In genomic region chr12:13049659-13050058, GRCm38 (mm10) we compare ENCODE assay signal across 12 mouse cellular contexts.
DNase-seq lines count a peak whose midpoint lies in the region; ATAC-seq lines count a peak whose summit lies in the region.
"Had no signal": no experiment of that assay in that cellular context is flagged by ENCODE, and none has a peak within 500 bp of the region (broad histone marks: within the 10 kb centered on the region; RNA-seq: fewer than 3 reads in every experiment).

No protein-coding gene starts in this region.

- H3K4me3 ChIP-seq in heart, embryonic 12.5 days: no peak overlapping the region
- H3K4me3 ChIP-seq in embryonic facial prominence, embryonic 10.5 days: no peak overlapping the region
- H3K4me3 ChIP-seq in kidney, embryonic 14.5 days (ENCODE audit: low read length): no peak overlapping the region
- no peak overlapping the region for H3K4me3 ChIP-seq in limb, embryonic 15.5 days
- H3K4me3 ChIP-seq: liver, embryonic 15.5 days; midbrain, embryonic 13.5 days had no signal

- no peak overlapping the region for H3K27ac ChIP-seq in heart, embryonic 12.5 days (ENCODE audit: poor library complexity, severe bottlenecking)
- peak overlapping the region; percentile 51; the same call in 1 of the 2 replicates for H3K27ac ChIP-seq in embryonic facial prominence, embryonic 10.5 days (replicated peaks)
- H3K27ac ChIP-seq in kidney, embryonic 14.5 days (ENCODE audit: low read depth, low read length): peak overlapping the region; percentile 95; the same call in 1 of the 2 replicates
- H3K27ac ChIP-seq in limb, embryonic 15.5 days: no peak overlapping the region
- H3K27ac ChIP-seq: liver, embryonic 15.5 days; midbrain, embryonic 13.5 days had no signal

- no peak for DNase-seq in heart, adult 9 months (ENCODE audit: low spot score in 2 of 2)
- peak; percentile 30 for DNase-seq in embryonic facial prominence, embryonic 10.5 days (ENCODE audit: low spot score)
- DNase-seq in gastrocnemius, postnatal 10 days: no peak
- DNase-seq in gastrocnemius, adult 18-20 months (ENCODE audit: low spot score): no peak
- DNase-seq in left cerebral cortex, adult 18-20 months (ENCODE audit: low spot score in 2 of 2): no peak
- DNase-seq: B cell, adult 2 months; heart, postnatal 14 days had no signal

- 26% methylated on average over 8 of the region's 8 CpGs for WGBS in heart, embryonic 12.5 days
- WGBS in embryonic facial prominence, embryonic 10.5 days: 36% methylated on average over 8 of the region's 8 CpGs
- WGBS in kidney, embryonic 14.5 days: 10% methylated on average over 8 of the region's 8 CpGs
- 4% methylated on average over 8 of the region's 8 CpGs for WGBS in limb, embryonic 15.5 days

- H3K4me1 ChIP-seq in heart, embryonic 12.5 days (replicated peaks): peaks cover 21% of the 10 kb centered on the region
- peaks cover 67% of the 10 kb centered on the region for H3K4me1 ChIP-seq in embryonic facial prominence, embryonic 10.5 days
- H3K4me1 ChIP-seq in kidney, embryonic 14.5 days (ENCODE audit: control insufficient read depth, insufficient read depth, low read length): peaks cover 52% of the 10 kb centered on the region
- H3K4me1 ChIP-seq in limb, embryonic 15.5 days: peaks cover 27% of the 10 kb centered on the region
- H3K4me1 ChIP-seq: liver, embryonic 15.5 days had no signal

- no peaks in the 10 kb centered on the region for H3K9me3 ChIP-seq in heart, embryonic 12.5 days (replicated peaks)
- no peaks in the 10 kb centered on the region for H3K9me3 ChIP-seq in embryonic facial prominence, embryonic 10.5 days
- H3K9me3 ChIP-seq in kidney, embryonic 14.5 days (ENCODE audit: control insufficient read depth, low read length): no peaks in the 10 kb centered on the region
- H3K9me3 ChIP-seq in limb, embryonic 15.5 days: no peaks in the 10 kb centered on the region
- H3K9me3 ChIP-seq: liver, embryonic 15.5 days; midbrain, embryonic 13.5 days had no signal

- no peaks in the 10 kb centered on the region for H3K36me3 ChIP-seq in heart, embryonic 12.5 days
- H3K36me3 ChIP-seq in embryonic facial prominence, embryonic 10.5 days (replicated peaks): no peaks in the 10 kb centered on the region
- no peaks in the 10 kb centered on the region for H3K36me3 ChIP-seq in kidney, embryonic 14.5 days (ENCODE audit: control insufficient read depth, insufficient read depth, low read length)
- no peaks in the 10 kb centered on the region for H3K36me3 ChIP-seq in limb, embryonic 15.5 days
- H3K36me3 ChIP-seq: liver, embryonic 15.5 days; midbrain, embryonic 13.5 days had no signal

- ATAC-seq in heart, embryonic 12.5 days (ENCODE audit: insufficient number of reproducible peaks, low FRiP score): no peak
- peak; percentile 85 for ATAC-seq in kidney, embryonic 14.5 days (ENCODE audit: low FRiP score, low TSS enrichment)
- no peak; the same call in 1 of the 2 replicates for ATAC-seq in limb, embryonic 15.5 days (ENCODE audit: insufficient number of reproducible peaks, low FRiP score, low TSS enrichment, low read depth)
- ATAC-seq: midbrain, embryonic 13.5 days had no signal

- H3K4me2 ChIP-seq in heart, embryonic 12.5 days: 0 out of 2 replicates have a peak overlapping the region, but pooled peaks have one; percentile 3
- H3K4me2 ChIP-seq in kidney, embryonic 14.5 days (replicated peaks; ENCODE audit: low read depth, low read length): no peak overlapping the region; the same call in 1 of the 2 replicates
- peak overlapping the region; percentile 10; the same call in 1 of the 2 replicates for H3K4me2 ChIP-seq in limb, embryonic 15.5 days
- H3K4me2 ChIP-seq: liver, embryonic 15.5 days; midbrain, embryonic 13.5 days had no signal

- H3K27me3 ChIP-seq in heart, embryonic 12.5 days (replicated peaks): no peaks in the 10 kb centered on the region
- H3K27me3 ChIP-seq in embryonic facial prominence, embryonic 10.5 days (replicated peaks; ENCODE audit: low read depth, poor library complexity, severe bottlenecking): no peaks in the 10 kb centered on the region; the same call in 1 of the 2 replicates
- no peaks in the 10 kb centered on the region for H3K27me3 ChIP-seq in kidney, embryonic 14.5 days (ENCODE audit: control insufficient read depth, insufficient read depth, low read length)
- H3K27me3 ChIP-seq in limb, embryonic 15.5 days: 0 out of 2 replicates have a peak, but pooled peaks cover 4% of the 10 kb centered on the region
- H3K27me3 ChIP-seq: liver, embryonic 15.5 days; midbrain, embryonic 13.5 days had no signal

- H3K9ac ChIP-seq in heart, embryonic 12.5 days: no peak overlapping the region
- H3K9ac ChIP-seq in kidney, embryonic 14.5 days (ENCODE audit: low read depth, low read length): no peak overlapping the region
- H3K9ac ChIP-seq in limb, embryonic 15.5 days: no peak overlapping the region
- H3K9ac ChIP-seq: liver, embryonic 15.5 days; midbrain, embryonic 13.5 days had no signal

Comparison
In these comparisons a context has a peak if more than half of its experiments do, and no peak if none do; other contexts are left out.
1. H3K27ac ChIP-seq: peak in embryonic facial prominence, embryonic 10.5 days (single experiment) and kidney, embryonic 14.5 days (single experiment); none in heart, embryonic 12.5 days (single experiment) and limb, embryonic 15.5 days (single experiment).